Mouse (Mus musculus) bone marrow macrophage, adult 2 months (primary cell): ENCODE results near the gene Ntng1.

ENCODE experiments used
- CTCF ChIP-seq: IDR thresholded peaks from 2 replicates; pipeline ENCODE4 v1.5.1; 2012; ENCODE audit warnings: low read depth, mild to moderate bottlenecking, low read length, moderate library complexity
- POLR2A ChIP-seq: IDR thresholded peaks from 2 replicates; pipeline ENCODE4 v1.6.1; 2012; ENCODE audit warnings: mild to moderate bottlenecking, low read depth, low read length, borderline replicate concordance

DNA sequence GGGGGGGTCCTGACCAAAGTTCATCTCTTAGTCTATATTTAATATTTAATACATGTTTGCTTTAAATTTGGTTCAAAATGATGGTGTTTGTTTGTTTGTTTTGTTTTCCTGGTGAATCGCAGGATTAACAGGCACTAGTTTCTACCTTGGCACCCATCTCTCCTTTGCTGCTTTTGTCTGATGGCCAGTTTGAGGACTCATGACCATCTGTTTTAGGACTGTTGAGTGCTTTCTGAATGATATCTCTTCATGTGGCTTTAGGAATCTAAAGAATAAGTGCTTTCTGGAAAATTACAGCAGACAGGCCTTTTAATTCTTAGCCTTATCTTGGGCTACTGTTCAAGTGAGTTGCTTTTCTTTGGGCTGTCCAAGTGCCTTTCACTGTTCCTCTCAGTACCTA is 318.0 kb downstream of the Ntng1 start:
- no peak for TF ChIP-seq CTCF
- no peak for TF ChIP-seq POLR2A
